Mouse (Mus musculus) ovary, postnatal 14 days (tissue): ENCODE data around the gene Cope.

Experiments used
- DNase-seq: peaks from one replicate; pipeline ENCODE4 v3.0.0; 2022; ENCODE audit warnings: low spot score

Cope gene

DNA sequence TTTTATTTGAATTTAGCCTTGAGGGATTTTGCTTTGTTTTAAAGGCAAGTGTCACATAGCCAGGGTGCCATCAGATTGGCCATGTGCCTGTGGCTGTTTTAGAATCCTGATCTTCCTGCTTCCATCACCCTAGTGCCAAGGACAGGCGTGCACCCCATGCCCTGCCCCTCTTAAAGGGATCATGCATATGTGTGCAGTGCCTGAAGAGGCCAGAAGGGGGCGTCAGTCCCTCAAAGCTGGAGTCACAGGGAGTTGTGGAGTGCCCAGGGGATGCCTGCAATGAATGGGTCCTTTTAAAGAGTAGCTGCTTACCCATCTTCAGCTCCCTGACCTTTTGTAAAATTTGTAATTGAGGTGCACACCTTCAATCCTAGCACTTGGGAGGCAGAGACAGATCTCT, 7.0 kb downstream of the Cope start:
- no peak for DNase-seq

DNA sequence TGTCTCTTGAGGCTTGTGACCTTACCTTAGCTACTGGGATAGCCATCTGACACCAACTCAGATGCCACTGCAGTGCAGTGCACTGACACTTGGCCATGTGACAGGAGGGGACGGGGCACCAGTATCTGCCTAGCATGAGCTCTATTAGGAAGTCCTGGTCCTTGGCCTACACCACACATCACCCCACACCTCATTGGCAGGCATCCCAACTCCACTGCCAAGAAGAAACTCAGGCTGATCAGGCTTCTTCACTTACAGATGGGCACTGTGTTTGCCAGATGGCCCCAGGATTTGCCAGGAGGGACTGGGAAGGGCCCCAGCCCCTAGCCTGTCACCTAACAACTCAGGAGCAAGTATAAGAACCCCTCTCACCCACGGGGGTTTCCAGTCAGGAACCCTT, 11.1 kb downstream of the Cope start:
- no peak for DNase-seq

GRCm38 (mm10) chr8:70315624-70316510, 13.5 kb downstream of the Cope start, which contains the start of gene Cers1:
Gene Cers1 (plus strand): TSS chr8:70315775.
- DNase-seq, result peak; percentile 46

DNA sequence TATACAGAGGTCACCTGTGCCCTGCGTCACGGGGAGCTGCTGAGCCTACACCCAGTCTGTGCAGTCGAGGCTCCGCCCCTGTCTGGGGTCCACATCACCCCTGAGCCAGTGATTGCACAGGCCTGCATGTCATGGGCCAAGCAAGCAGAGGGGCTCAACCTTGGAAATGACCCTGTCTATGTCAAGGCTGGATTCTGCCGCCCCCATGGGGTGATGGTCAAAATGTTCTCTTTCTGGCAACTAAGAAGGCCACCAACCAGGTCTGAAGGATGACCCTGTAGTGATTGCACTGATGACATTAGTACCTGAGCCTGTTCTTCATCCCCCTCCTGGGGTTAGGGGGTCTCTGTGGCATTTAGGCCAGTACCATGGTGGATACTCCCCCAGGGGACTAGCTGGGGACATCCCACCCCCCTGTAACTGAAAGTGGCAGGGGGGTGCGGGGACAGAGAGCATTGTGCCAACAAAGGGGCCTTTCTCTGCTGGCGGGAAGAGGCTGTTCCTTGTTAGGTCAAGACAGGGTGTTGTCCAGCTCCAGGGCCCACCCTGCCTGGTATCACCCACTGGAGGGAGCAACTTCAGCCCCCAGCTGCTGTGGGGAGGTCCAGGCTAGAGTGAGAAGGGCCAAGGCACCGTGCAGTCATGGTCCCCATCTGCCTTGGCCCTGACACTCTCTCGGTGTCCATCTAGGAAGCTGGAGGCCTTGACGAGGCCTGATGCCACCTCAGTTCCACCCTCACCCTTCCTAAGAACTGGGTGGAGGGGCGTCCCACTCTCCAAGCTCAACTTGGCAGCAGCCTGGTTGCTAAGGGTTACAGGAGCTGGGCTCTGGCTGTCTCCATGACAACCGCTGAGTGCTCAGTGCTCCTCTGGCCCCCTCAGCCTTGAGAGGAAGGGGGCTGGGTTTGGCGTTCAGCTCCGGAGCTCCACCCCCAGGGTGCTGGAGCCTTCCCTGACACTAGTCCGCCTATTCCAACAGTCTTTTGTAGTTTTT, 14.5 kb downstream of the Cope start:
- DNase-seq, result no peak

GRCm38 (mm10) chr8:70317872-70318271, 15.6 kb downstream of the Cope start:
- no peak for DNase-seq

DNA sequence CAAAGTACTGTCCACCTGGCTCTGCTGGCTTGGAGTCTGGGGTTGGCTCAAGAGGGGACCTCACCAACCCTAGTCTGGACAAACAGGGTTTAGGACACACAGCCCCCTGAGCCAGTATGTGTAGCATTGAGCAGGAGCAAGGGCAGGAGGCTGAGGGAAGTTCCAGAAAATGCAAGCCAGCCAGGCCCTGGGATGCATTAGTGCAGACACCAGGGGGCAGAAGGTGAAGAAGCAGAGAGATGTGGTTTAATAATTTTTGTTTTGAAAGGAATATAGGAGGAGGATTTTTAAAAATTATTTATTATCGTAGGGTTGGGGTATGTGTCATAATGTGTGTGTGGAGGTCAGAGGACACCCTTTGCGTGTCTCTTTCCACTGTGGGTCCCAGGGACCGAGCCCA, 21.4 kb downstream of the Cope start:
- no peak for DNase-seq

GRCm38 (mm10) chr8:70327512-70327911, 25.2 kb downstream of the Cope start:
- DNase-seq, result no peak

GRCm38 (mm10) chr8:70329124-70329834, 27.0 kb downstream of the Cope start, which contains the start of gene Gdf1:
Gene Gdf1 (plus strand): TSS chr8:70329817.
- DNase-seq, result no peak

GRCm38 (mm10) chr8:70329835-70330740, 27.8 kb downstream of the Cope start:
- DNase-seq, result no peak

- no peak for DNase-seq
These were observed 28.5 kb downstream of the Cope start for GRCm38 (mm10) chr8:70330741-70331364.

GRCm38 (mm10) chr8:70331526-70331925, 29.2 kb downstream of the Cope start:
- no peak for DNase-seq

GRCm38 (mm10) chr8:70332070-70332877, 30.0 kb downstream of the Cope start:
- DNase-seq, result peak; percentile 64

DNA sequence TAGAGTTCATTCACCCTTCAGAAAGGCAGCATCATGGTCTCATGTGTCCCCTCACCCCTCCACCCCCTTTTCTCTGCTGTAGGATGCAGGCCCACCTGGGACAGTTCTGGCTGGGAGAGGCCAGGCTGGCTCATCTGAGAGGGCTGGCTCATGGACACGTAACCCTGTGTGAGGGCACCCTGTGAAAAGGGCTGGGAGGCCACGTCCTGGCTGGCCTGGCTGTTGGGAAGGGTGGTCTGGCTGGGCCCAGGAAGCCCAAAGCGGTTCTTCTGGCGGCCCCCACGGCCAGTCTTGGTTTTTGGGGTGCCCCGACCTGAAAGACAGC, 30.5 kb downstream of the Cope start:
- no peak for DNase-seq

DNA sequence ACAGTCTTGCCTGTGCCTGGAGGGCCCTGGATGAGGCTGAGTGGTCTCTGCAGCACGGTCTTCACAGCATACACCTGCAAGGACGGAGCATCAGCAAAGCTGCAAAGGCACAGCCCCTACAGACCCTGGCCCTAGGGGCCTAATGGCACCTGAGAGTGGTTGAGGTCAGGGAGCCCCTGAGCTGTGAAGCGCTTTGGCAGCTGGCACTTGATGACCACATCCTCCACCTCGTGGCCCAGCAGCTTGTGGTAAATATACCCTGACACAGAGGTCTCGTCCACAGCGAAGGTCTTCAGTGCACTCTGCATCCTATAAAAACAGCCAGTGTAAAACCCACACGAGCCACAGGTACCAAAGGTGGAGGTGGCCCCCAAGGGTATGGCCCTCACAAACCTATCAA, 36.6 kb downstream of the Cope start:
- no peak for DNase-seq

GRCm38 (mm10) chr8:70340659-70341058, 38.3 kb downstream of the Cope start:
- no peak for DNase-seq

DNA sequence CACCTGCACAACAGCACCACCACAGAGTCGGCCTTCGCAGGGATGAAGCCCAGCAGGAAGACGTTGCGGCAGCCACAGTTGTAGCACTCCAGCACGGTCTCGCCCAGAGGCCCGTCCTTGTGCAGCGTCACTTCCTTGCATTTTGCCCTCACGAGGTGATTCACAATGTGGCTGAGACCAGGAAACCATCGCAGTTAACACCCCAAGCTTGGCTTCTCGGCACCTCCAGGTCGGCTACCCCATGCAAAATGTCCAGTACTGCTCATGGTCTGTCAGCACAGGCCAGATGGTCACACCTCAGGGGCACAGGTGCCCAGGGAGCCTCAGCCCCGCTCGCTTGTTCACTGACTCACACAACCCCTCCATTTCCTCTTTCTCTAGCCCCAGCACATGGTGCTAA, 39.7 kb downstream of the Cope start:
- DNase-seq, result no peak

GRCm38 (mm10) chr8:70343076-70343475, 40.8 kb downstream of the Cope start:
- no peak for DNase-seq

DNA sequence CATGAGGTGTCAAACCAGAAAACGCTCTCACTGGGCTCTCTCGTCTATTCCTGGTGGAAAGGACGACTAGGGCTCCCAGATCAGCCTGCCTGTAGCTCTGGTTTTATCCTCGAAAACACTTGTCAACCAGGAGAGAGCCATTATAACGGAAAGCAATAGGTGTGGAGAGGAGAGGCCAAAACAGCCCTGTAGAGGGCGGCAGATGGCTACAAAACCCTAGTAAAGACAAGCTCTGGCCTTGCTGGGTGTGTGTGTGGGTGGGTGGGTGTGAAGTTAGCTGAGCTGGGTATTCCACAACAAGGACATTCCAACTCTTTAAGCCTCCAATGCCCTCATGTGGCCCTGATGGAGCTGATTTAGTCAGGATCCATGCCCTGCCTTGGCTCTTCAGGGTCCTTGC, 41.4 kb downstream of the Cope start:
- DNase-seq, result no peak

GRCm38 (mm10) chr8:70344279-70344678, 42.0 kb downstream of the Cope start:
- no peak for DNase-seq

GRCm38 (mm10) chr8:70347443-70347842, 45.1 kb downstream of the Cope start:
- no peak for DNase-seq
